Mouse (Mus musculus) myocyte (in vitro differentiated cells): ENCODE measurements at regions not wholly inside any gene's neighbourhood (a gene's known extent, or its start where the extent isn't known, plus 50 kb on each side); places are given as distances from the start of the nearest gene placed in this dataset.

ENCODE experiments used
- CEBPB ChIP-seq: IDR thresholded peaks from 2 replicates; pipeline ENCODE4 v1.6.1; 2011; ENCODE audit warnings: mild to moderate bottlenecking, moderate library complexity; ENCODE audit not compliant: poor library complexity, insufficient read depth, severe bottlenecking
- E2F4 ChIP-seq: IDR thresholded peaks from one replicate; pipeline ENCODE4 v1.6.1; 2011; ENCODE audit warnings: mild to moderate bottlenecking, control low read depth, moderate library complexity; ENCODE audit not compliant: insufficient read depth
- MAX ChIP-seq: IDR thresholded peaks from one replicate; pipeline ENCODE4 v1.6.1; 2011; ENCODE audit warnings: low read depth, mild to moderate bottlenecking, control low read depth
- MYOD1 ChIP-seq, 3 experiments: IDR thresholded peaks; one replicate each; pipeline ENCODE4 v1.6.1; 2011; ENCODE audit warnings: control low read depth in 2 of 3, low read depth in 2 of 3, mild to moderate bottlenecking in 2 of 3, moderate library complexity in 1 of 3; ENCODE audit not compliant: insufficient read length in 2 of 3, control insufficient read depth in 1 of 3
- MYOG ChIP-seq, 3 experiments: IDR thresholded peaks; one replicate each; pipeline ENCODE4 v1.6.1; 2011; ENCODE audit warnings: control low read depth in 2 of 3, low read depth in 2 of 3, mild to moderate bottlenecking in 2 of 3; ENCODE audit not compliant: insufficient read length in 2 of 3, control insufficient read depth in 1 of 3, insufficient read depth in 1 of 3
- POLR2A ChIP-seq: IDR thresholded peaks from one replicate; pipeline ENCODE4 v1.6.1; 2011; ENCODE audit warnings: low read depth, mild to moderate bottlenecking, control low read depth, moderate library complexity; ENCODE audit not compliant: insufficient read length
- SRF ChIP-seq: IDR thresholded peaks from one replicate; pipeline ENCODE4 v1.6.1; 2011; ENCODE audit warnings: low read depth; ENCODE audit not compliant: control insufficient read depth, insufficient read length
- TCF12 ChIP-seq: IDR thresholded peaks from one replicate; pipeline ENCODE4 v1.6.1; 2011; ENCODE audit warnings: mild to moderate bottlenecking, control low read depth; ENCODE audit not compliant: poor library complexity, insufficient read depth, severe bottlenecking
- USF1 ChIP-seq: IDR thresholded peaks from one replicate; pipeline ENCODE4 v1.6.1; 2011; ENCODE audit warnings: low read depth, mild to moderate bottlenecking, control low read depth, moderate library complexity

DNA sequence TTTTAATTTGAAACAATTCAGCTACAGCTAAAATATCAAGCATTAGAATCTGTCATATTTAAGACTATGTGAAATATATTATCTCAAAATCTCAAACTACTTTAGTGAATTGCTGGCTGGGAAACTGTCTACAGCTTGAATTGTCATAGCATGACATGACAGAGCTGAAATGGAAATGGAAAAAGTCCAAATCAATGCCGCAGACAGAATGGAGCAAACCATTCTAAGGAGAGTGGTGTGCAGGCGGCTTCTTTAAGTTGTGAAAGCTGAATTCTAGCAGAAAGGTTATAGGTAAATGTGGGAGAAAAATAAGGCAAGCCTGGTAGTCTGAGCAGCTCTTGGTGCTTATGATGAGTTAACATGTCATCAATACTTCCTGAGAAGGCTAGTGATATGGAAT lies 518.9 kb upstream of the Alcam start:
- TF ChIP-seq CEBPB: no peak
- TF ChIP-seq MYOD1 (IDR thresholded peaks at IDR 0.05; ENCODE audit: control insufficient read depth in 1 of 3, insufficient read length in 2 of 3, low read depth in 2 of 3): no peak
- TF ChIP-seq TCF12: no peak
- TF ChIP-seq POLR2A: no peak
- TF ChIP-seq MYOG (IDR thresholded peaks at IDR 0.05; ENCODE audit: control insufficient read depth in 1 of 3, insufficient read depth in 1 of 3, insufficient read length in 2 of 3, low read depth in 2 of 3): no peak
- TF ChIP-seq MAX: no peak
- TF ChIP-seq USF1: no peak
- no peak for TF ChIP-seq SRF
- TF ChIP-seq E2F4: no peak
